Mouse (Mus musculus): Measurements from ENCODE around the gene a.

DNA sequence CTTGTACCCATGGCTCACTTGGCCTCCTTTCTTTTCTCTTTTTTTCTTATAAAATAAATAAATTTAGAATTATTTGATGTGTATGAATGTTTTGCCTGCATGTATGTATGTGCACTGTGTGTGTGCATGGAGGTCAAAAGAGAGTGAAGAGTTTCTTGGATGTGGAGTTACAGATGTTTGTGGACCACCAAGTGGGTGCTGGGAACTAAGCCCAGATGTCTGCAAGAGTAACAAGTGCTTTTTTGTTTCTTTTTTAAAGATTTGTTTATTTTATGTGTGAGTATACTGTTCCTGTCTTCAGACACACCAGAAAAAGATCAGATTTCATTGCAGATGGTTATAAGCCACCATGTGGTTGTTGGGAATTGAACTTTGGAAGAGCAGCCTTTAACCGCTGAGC is 12.2 kb downstream of the a start:
- TF ChIP-seq CTCF (IDR thresholded peaks at IDR 0.05; ENCODE audit: control insufficient read depth, insufficient read depth, insufficient read length) = no peak
- no peak for TF ChIP-seq MYOD1 (IDR thresholded peaks at IDR 0.05; ENCODE audit: control insufficient read depth, insufficient read length, low read depth)
- TF ChIP-seq CEBPB (IDR thresholded peaks at IDR 0.05; ENCODE audit: low read depth) = no peak
- TF ChIP-seq MYOG (IDR thresholded peaks at IDR 0.05; ENCODE audit: control insufficient read depth, extremely low read depth, insufficient read length) = no peak
- TF ChIP-seq USF1 (IDR thresholded peaks at IDR 0.05; ENCODE audit: low read depth) = no peak
- TF ChIP-seq MAX (IDR thresholded peaks at IDR 0.05) = no peak
- TF ChIP-seq FOSL1 (IDR thresholded peaks at IDR 0.05; ENCODE audit: insufficient read depth, low read length, poor library complexity, severe bottlenecking) = no peak
